Mouse (Mus musculus): ENCODE results near the gene Sema6b.

GRCm38 (mm10) chr17:56165671-56166070 is 25.5 kb upstream of the Sema6b start:
- TF ChIP-seq CTCF (IDR thresholded peaks at IDR 0.05; ENCODE audit: borderline replicate concordance, extremely low read depth, insufficient read depth, insufficient read length) (no peak), POLR2A (IDR thresholded peaks at IDR 0.05; ENCODE audit: borderline replicate concordance, extremely low read depth, insufficient read depth, insufficient read length, poor library complexity, severe bottlenecking) (no peak)
